Mouse (Mus musculus) embryo, embryonic 11.5 days (tissue): Measurements from ENCODE around the gene Jak2.

Experiments
- DNase-seq: peaks from one replicate; pipeline ENCODE4 v3.0.0-alpha.2; 2012; ENCODE audit warnings: low read depth, low spot score

The Jak2 gene

DNA sequence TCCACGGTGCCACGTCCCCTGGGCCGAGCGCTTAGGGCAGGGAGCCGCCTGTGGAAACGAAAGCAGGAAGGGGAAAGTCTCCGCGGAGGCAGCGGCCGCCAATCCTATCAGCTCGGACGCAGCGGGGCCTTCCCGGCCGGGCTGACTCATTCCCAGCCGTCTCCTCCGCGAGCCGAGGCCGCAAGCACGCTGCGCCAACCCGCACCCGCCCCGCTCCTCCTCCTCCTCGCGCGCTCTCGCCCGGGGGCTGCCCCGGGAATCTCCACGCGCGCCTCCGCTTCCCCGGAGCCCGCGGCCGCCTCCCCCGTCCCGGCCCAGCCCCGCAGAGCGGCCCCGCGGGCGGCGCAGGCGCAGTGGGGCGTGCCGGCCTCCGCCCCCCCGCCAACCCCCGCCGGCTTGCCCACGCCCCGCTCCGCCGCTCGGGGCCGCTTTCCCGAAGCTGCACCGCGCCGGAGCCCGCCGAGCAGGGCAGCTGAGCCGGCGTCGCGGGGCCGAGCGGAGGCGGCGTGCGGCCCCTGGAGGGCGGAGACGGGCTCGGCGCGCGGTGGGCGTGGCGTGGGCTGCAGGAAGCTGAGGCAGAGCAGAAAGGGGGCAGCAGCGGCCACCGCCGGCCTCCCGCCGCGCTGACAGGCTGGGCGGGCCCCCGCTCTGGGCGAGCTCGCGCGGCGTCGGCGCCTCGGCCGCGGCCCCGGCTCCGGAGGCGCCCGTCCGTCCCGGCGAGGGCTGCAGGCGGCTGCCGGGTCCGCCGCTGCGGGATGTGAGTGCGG is at the start of gene Jak2:
Gene Jak2, plus strand, starts transcription at position 638 of the 767 bp plus-strand sequence.
- DNase-seq: peak; percentile 88

DNA sequence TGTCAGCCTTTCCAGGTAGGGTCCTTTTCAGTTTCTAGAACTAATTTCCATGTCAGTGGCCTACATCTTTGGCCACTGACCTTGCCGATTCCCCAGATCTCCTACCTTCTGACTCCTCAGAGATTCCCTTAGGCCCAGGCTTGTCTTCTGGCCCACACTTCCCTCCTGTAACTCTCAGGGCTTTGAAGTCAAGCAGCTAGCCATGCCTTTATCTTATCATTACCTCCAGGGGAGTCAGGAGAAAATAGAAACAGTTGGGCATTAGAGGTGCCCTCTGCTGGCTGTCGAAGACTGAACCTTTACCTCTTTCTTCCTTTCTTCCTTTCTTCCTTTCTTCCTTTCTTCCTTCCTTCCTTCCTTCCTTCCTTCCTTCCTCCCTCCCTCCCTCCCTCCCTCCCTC is 48.3 kb upstream of the Jak2 start:
- DNase-seq: no peak

DNA sequence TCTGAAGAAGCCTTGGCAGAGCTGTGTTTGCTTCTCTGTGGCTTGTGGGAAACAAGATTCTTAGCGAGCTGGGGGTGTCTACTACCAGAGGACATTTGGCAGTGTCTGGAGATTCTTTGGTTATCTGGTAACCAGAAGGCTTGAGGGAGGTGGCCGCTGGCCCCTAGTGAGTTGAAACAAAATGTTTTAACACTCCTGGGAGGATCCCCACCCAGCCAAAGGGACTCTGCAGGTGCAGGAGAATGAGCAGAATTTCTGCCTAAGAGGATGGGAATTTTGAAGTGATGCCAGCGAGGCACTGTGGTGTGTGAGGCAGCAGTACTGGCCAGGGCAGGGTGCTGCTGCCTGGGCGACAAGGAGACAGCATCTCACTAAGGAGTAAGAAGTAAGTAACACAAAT is 47.0 kb upstream of the Jak2 start:
- no peak for DNase-seq

DNA sequence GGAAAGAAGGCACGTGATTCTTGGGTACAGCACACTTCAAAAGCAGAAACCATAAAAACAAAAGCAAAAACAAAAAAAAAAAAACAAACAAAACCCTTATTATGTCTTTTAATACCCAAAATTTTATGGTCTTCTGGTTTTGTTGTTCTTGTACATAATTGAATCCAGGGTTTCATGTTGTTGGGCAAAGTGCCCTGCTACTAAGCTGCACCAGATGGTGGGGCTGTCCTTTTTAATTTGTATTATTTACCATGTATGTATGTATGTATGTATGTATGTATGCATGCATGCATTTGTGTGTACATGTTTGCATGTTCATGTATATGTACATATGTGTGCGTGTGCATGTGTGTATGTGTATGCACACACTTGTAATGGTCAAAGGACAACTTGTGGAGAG is 46.4 kb upstream of the Jak2 start:
- no peak for DNase-seq

DNA sequence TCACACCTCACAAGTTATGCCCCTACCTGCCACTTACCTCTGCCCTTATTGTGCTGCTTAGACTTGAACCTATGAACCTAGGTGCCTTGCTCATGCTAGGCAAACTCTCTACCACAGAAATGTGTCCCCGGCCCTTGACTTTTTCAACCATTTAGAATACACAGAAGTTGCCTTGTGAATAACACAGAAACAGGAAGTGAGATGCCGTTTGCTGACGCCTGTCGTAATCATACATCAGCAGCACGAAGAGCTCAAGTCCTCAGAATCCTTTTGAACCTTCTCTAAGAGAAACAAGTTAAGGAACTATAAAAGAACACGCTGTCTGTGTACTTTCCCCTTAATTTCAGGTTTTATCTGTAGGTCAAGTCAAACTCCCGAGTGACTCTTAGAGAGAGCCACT is 41.7 kb upstream of the Jak2 start:
- no peak for DNase-seq

DNA sequence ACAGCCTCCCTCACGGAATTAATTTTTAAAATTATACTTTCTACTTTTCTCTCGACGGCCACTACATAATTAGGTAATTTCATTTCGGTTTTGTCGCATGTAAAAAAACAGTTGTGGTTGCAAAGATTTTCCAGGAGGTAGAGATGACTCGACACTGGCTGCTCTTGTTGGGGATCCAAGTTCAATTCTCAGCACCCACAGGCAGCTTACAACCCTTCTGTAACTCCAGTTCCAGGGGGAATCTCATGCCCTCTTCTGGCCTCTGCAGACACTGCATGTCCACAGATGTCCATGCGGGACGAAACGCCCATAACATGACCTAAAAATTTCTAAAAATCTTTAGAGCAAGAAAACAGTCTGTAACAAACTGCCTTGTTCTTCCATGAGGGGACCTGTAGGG is 41.3 kb upstream of the Jak2 start:
- no peak for DNase-seq

DNA sequence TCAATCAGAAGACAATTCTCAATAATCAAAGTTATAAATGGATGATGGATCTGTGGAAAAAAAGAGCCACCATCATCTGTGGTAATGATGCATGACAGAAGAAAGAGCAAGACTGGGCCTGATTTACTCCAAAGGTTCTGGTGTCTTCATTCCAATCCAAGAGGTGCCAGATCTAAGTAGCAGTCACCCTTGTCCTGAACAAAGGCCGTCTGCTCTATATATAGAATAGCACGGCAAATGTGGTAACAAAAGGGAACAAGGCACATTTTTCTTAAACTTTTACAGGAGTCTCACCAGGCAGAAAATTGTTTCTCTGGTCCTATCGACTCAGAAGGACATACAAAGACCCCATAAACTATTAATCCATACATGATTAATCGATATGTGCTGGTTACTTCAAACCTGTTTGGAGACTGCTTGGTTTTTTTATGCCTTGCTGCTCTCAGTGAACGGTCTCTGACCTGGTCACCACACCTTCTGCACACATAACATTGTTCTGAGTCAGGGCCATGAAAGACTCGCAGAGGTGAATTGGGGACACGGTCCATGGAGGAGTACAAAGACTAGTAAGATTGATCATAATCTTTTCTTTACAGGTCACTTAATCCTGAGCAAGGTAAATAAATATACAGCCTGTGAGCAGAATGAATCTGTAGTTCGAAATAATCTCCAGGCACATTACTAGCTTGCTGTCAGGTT is 35.7 kb upstream of the Jak2 start:
- DNase-seq: no peak

DNA sequence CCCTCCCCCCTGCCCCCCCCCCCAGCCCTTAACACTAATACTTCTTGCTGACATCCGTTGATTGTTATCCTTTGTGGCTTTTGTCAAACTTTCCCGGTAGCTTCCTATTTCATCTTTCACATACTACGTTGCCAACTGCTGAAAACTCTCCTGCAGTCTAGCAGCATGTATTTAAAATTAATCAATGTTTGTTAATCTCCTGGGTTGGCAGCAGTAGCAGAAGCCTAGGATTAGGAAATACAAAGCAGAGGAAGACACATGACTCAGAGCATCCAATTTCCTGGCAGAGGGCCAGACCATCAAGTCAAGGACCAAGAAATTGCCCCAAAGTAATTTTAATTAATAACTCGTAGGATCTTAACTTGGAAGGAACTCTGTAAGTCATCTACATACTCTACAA is 29.8 kb upstream of the Jak2 start:
- no peak for DNase-seq

DNA sequence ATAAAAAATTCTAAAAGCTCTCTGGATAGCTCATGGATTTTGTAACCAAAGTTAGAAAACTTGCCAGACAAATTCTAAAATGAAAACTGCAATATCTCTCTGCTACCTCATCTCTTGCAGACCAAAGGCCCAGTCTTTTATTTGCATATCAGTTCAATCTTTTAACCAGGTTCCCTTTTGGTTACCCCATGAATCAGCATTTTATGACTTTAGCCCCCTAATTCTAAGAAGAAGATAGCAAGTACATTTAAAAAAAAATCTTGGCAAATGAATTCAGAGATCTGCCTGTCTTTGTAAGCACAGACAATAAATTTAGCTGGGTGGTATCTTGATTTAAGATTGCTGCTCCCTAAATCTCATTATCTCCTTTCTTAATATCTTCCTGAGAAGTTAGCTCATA is 26.7 kb upstream of the Jak2 start:
- no peak for DNase-seq

DNA sequence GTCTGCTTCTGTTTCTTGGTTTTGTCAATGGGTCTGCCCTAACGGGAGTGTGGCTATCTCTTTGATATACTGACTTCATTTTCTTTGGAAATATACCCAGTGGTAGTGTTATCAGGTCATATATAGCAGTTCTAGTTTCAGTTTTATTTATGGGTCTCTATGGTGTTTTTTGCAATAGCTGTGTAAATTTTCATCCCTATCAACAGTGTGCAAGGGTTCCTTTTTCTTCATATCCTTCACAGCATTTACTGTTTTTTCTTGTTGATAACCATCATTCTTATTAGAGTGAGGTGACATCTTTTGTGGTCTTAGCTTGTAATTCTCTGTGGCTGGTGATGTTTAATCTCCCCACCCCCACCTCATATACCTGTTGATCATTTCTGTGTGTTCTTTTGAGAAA is 24.6 kb upstream of the Jak2 start:
- DNase-seq: no peak

DNA sequence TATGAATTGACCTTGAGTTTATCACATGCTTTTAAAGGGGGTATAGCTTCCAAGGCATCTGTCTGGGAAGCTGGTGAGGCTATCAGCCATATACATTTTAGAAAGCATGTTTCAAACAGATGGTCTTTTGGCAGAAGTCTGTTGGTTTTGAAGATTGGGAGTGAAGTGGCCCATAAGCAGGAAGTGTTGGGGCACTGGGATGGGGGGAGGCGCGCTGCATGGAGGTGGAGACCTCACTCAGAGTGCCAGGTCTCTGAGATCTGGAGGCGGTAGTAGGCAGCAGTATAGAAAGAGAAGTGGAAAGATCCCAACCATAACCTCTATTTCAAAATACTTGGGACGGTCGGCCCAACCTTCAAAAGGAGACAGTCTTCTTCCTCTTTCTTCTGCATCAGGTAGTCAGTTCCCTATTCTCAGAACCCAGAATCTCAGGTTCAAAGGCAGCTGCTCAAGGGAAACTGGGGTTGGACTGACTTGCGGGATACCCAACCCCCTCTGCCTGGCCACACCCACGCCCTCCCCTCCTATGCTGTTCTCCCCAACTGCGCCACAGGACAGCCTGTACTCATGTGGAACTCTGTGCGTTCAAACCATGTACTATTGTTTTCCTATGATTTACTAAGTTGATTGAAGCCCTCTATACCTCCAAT is 23.6 kb upstream of the Jak2 start:
- no peak for DNase-seq

DNA sequence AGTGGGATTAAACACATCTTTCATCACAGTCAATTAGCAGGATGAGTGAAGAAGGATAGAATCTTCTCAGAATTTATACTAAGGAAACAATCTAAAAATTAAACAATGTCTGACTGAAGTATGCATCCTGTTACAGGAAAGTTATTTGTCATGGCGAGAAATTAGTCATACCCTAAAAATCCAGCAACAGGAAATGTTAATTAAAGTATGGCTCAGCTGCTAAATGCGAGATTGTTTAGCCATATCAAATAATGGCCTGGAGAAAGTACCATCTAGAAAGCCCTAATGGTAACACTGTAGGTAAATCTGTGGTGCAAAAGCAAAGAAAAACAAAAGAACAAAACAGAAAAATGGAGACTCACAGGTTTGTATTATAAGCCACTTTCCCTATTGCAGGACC is 22.6 kb upstream of the Jak2 start:
- DNase-seq: no peak

DNA sequence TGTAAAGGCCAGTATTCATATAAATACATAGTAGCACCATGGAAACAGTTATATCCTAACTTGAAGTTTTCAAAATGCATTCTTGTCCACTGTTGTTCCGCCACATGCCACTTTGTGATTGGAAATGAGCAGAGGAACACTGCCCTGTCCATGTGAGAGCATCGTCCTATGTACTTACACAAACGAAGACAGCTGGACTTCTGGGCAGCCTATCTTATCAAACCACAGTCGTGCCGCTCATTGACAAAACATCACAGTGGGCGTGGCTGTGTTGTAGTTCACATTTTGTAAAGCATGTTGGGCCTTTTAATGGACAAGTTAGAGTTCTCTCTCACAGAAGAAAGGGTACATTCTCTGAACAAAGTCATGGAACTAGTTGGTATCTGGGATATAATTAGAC is 18.9 kb upstream of the Jak2 start:
- DNase-seq: no peak

DNA sequence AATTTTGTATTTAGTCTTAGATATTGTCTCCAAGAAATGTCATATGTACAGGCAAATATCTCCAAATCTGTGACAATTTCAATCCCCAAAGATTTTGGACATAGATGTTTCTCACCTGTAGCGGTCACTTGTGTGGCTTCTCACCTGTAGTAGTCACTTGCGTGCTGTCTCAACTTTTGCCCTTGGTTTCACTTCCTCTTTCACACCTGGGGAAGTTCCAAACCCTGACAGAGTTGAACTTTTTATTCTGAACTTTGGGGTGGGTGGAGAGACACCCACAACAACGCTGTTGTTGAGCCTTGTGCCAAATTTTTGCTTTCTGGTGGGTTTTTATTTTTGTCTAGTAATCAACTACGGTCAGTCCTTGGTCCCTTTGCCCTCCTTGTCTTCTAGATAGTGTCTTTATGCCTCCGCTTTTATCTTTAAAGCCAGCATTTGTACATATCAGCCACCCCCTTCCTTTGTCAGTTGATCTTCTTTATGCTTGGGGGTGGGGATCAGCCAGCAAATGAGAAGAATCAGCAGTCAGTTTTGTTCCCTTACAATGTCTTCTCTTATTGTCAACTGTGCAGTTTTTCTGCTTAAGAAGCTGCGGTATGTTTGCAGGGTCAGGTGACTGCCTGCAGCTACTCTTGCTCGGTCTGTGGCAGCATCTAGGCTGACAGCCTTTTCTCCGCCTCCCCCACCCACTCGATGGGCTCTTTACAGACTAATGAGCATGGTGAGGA is 14.8 kb upstream of the Jak2 start:
- no peak for DNase-seq

DNA sequence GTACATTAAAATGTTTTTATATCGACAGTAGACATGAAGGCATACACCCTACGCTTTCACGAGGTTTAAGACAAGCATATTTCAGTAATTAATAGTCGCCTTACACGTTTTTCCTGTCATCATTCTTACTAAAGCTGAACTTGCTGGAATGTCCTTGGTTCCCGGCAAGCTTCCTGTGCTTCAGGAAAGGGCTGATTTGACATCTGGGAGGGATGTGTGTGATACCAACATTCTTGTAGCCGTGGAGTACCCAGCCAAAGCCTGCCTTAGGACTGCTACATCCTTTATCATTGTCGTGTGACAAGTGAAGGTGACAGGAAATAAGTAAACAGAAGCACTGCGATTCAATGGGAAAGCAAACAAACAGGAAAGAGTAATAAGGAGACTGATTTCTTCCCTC is 13.5 kb upstream of the Jak2 start:
- DNase-seq: no peak

DNA sequence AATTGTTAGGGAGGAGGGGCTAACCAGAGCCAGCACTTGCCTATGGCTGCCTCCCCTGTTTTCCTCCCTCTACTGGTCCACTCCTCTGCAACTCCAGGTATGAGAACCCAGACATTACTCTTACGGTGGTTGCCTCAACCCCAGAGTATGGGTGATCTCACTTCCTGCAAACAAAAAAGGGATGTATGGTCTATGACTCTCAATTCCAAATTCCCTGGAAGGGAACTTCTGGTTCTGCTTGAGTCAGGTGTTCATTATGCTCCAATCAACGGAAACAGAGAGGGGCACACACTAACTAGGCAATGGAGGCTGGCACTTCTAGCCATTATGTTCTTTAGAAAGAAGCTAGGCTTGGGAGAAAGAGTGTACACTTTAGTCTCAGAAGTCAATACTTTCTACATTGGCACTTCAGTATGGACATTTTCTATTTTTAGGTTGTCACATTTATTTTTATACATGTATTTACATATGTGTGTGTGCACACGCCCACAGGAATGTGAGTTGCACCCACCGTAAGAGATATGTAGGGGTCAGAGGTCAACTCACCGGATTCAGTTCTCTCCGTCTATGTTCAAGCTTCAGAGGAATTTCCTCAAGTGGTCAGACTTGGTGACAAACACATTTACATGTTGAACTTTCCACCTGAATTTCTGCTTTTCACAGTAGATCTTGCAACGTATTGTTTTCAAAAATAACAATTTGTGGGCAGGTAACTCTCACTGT is 12.0 kb upstream of the Jak2 start:
- DNase-seq: no peak

DNA sequence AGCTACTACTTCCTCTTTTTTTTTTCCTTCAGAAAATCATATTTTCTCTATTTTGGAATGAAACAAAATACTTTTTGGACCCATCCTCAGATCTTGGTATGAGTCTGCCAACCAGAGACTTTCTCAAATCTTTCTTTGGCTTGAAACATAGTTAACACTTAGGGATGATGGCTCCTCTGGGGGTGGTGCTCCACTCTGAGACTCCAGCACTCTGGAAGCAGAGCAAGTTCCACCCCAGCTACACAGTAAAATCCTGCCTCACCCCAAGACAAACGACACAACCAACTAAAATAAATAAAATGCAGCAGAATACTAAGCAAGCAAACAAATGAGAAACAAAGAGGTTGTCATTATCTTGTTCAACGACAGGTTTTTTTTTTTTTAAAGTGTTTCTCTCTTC is 11.0 kb upstream of the Jak2 start:
- DNase-seq: no peak

DNA sequence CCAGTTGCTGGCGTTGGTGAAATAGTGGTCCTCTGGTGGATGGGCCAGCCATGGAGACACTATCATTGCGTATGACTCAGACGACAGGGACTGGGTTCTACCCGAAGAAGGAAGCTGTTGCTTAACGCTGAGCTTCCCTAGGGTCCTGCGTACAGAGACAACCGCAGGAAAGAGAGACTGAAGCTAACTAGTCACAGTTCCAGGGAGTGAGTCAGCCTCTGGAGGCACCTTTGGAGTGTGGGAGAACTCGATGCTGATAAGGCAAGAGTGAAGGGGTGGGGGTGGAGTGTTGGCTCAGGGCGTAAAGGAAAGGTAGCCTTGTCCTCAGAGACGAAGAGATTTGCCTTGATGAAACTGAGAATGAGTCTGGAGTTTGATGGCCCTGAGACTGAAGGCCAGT is 10.0 kb upstream of the Jak2 start:
- DNase-seq: no peak

DNA sequence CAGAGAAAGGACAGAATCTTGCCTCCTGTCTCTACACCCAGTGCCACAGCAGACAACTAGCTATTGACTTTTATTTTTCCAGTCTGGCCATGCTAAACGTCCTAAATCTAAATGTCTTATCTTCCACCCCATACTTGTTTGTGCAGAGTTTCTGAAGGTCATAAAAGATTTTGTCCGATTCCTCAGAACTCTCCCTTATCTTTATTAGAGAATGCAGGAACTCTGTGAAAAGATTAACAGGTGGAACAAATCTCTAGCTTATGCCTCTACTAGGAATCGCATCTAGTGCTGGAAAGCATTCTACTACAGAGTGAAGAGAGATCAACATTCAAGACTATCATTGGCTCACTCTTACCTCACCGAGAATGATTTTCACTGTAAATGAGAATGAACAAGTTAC is 1.7 kb upstream of the Jak2 start:
- no peak for DNase-seq

DNA sequence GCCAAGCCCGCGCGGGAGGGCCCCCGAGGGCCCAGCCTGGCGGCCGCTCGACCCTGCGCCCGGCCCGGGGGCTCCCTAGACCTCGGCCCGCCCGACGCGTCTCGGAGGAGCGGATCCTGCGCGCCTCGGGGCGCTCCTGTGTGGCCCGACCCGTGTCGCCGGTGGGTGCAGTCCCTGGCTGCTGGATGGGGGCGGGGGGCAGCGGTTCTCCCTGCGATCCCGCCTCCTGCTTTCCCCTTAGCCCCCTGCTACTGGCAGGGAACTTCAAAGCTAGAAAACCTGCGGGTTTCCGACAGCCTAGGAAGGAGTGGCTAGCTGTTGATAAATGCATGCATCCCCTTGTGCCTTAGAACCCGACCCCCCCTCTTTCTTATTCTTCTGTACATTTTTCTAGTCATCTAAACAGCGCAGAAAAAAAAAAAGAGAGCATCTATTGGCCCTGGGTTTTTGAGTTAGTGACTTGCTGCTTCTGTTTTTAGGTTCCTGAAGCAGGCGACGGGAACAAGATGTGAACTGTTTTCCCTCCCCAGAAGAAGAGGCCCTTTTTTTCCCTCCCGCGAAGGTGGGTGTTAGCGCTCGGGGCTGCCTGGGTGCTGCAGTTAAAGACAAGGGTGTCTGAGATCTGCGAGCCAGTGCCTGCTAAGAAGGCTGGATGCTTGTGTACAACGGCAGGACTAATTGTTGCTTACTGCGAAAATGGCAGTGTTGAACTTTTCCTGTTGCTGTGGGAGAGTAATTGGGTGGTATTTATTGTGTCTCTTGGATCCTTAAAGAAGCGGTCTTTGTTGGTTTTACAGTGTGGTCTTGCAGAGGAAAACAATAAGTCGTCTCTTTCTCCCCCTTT is 552 bp downstream of the Jak2 start:
- DNase-seq: peak; percentile 42
